Mouse (Mus musculus) liver, postnatal 0 days (tissue): ENCODE results near the gene Gdf2. TPM values are rescaled to one million over a fixed set of nuclear protein-coding genes. Genes with fewer than 3 reads are reported as not detected.
A peak's percentile ranks its signal among the peaks of the same experiment; 100 is the strongest.

Source experiments
- ATAC-seq: fragments of 200-750 bp; cut with Nextera tagmentation; 2 replicates; pipeline ENCODE4 v1.8.0; 2017; ENCODE audit warnings: mild to moderate bottlenecking, moderate library complexity
- DNase-seq: peaks from one replicate; pipeline ENCODE4 v3.0.0-alpha.2; 2016
- H3K27ac ChIP-seq: fragments of 300-500 bp; sonication (generic); 2 replicates; pipeline ENCODE4 v1.5.1; 2014; ENCODE audit warnings: antibody characterized with exemption, moderate library complexity, mild to moderate bottlenecking, low read depth
- H3K27me3 ChIP-seq: fragments of 300-500 bp; sonication (generic); 2 replicates; pipeline ENCODE4 v1.6.1; 2014; ENCODE audit warnings: low read length, control low read depth, mixed read lengths; ENCODE audit not compliant: insufficient read depth
- H3K36me3 ChIP-seq: fragments of 300-500 bp; sonication (generic); replicated peaks from 2 replicates; pipeline ENCODE4 v1.6.1; 2014; ENCODE audit warnings: mild to moderate bottlenecking, control low read depth, low read length, moderate library complexity, mixed read lengths; ENCODE audit not compliant: insufficient read depth
- H3K4me1 ChIP-seq: fragments of 300-500 bp; sonication (generic); 2 replicates; pipeline ENCODE4 v1.6.1; 2014; ENCODE audit warnings: antibody characterized with exemption, mild to moderate bottlenecking, control low read depth; ENCODE audit not compliant: insufficient read depth
- H3K4me2 ChIP-seq: fragments of 300-500 bp; sonication (generic); 2 replicates; pipeline ENCODE4 v1.6.1; 2014; ENCODE audit warnings: low read depth, mild to moderate bottlenecking, low read length, moderate library complexity, mixed read lengths
- H3K4me3 ChIP-seq: fragments of 300-500 bp; sonication (generic); 2 replicates; pipeline ENCODE4 v1.5.1; 2014; ENCODE audit warnings: low read depth, low read length
- H3K9ac ChIP-seq: fragments of 300-500 bp; sonication (generic); replicated peaks from 2 replicates; pipeline ENCODE4 v1.6.1; 2014; ENCODE audit warnings: mild to moderate bottlenecking, moderate library complexity
- H3K9me3 ChIP-seq: fragments of 300-500 bp; sonication (generic); 2 replicates; pipeline ENCODE4 v1.6.1; 2016; ENCODE audit warnings: mild to moderate bottlenecking, control low read depth, low read length, mixed read lengths
- CTCF ChIP-seq: sonication (generic); IDR thresholded peaks from 2 replicates; pipeline ENCODE4 v1.5.1; 2016; ENCODE audit warnings: antibody characterized with exemption, low read depth
- EP300 ChIP-seq: IDR thresholded peaks from 2 replicates; pipeline ENCODE4 v1.6.1; 2016; ENCODE audit warnings: antibody characterized with exemption, low read depth, mild to moderate bottlenecking
- WGBS: fragments of 180-500 bp; shearing (Covaris S2); extraction: QIAGEN DNeasy Blood & Tissue Kit; methylation state at CpG from one replicate; pipeline ENCODE4 v1.1.7; 2014; ENCODE audit not compliant: insufficient replicate concordance; 5-methylcytosine and 5-hydroxymethylcytosine counted together
- polyA plus RNA-seq: library from polyadenylated mRNA; unstranded; fragments of >200 nt; fragmentation: Nextera tagmentation; extraction: Ambion mirVana; gene quantifications from 2 replicates; pipeline ENCODE4 v1.2.1, GENCODE M21; 2015

Gdf2 gene
- polyA plus RNA-seq, 1 experiment from 2014 or later = 10.5 TPM

DNA sequence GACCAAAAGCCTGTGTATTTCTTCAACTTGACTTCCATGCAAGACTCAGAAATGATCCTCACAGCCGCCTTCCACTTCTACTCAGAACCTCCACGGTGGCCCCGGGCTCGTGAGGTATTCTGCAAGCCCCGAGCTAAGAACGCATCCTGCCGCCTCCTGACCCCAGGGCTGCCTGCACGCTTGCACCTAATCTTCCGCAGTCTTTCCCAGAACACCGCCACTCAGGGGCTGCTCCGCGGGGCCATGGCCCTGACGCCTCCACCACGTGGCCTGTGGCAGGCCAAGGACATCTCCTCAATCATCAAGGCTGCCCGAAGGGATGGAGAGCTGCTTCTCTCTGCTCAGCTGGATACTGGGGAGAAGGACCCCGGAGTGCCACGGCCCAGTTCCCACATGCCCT is 9.0 kb upstream of the Gdf2 start:
- no peak overlapping the region for H3K27ac ChIP-seq
- H3K36me3 ChIP-seq = no peaks in the 10 kb centered on the region
- no peaks in the 10 kb centered on the region for H3K4me1 ChIP-seq
- no peak overlapping the region for H3K4me2 ChIP-seq
- no peak for DNase-seq
- TF ChIP-seq CTCF (no peak), EP300 (no peak)
- no peaks in the 10 kb centered on the region for H3K9me3 ChIP-seq
- 38% methylated on average over 17 of the region's 17 CpGs for WGBS
- H3K4me3 ChIP-seq = no peak overlapping the region
- no peak for ATAC-seq
- H3K27me3 ChIP-seq = 0 out of 2 replicates have a peak, but pooled peaks cover 6% of the 10 kb centered on the region
- no peak overlapping the region for H3K9ac ChIP-seq

DNA sequence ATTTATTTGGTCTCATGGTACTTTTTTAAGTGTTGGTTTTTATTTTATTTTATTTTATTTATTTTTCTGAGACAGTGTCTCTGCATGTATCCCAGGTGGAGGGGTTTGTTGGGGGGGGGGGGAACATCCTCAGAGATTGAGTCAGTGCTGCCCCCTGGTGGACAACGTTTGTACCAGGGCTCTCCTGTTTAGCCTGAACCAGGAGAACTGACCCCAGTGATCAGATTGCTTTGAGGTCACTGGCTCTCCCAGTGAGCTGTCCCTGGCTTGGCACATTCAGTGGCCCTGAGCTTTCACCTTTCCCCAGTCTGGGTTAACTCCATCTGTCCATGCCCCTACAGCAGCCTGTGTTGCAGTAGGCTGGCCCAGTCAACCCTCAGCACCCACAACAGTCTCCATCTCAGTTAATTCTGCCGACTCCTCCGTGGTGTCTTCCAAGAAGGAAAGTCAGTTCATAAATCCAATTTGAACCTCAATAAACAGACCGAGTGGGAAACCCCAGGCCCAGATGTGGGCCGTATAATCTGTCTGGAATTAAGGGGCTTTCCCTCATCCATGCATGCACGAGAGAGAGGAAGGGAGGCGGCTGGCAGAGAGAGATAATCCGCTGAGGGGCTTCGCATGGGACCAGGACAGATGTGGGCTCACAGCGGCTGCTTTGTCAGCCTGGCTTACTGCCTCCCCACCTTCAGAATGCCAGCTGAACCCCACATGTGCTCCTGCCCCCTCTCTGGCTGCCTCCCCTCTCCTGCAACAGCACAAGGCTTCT is 7.7 kb upstream of the Gdf2 start:
- ATAC-seq = no peak
- Histone ChIP-seq H3K4me2 (no peak overlapping the region), H3K27me3 (0 out of 2 replicates have a peak, but pooled peaks cover 6% of the 10 kb centered on the region), H3K27ac (no peak overlapping the region), H3K4me1 (no peaks in the 10 kb centered on the region), H3K9ac (no peak overlapping the region), H3K36me3 (no peaks in the 10 kb centered on the region), H3K9me3 (no peaks in the 10 kb centered on the region), H3K4me3 (no peak overlapping the region)
- WGBS = 51% methylated on average over 10 of the region's 10 CpGs
- peak; percentile 67 for DNase-seq
- no peak for TF ChIP-seq EP300
- peak; percentile 62 for TF ChIP-seq CTCF

DNA sequence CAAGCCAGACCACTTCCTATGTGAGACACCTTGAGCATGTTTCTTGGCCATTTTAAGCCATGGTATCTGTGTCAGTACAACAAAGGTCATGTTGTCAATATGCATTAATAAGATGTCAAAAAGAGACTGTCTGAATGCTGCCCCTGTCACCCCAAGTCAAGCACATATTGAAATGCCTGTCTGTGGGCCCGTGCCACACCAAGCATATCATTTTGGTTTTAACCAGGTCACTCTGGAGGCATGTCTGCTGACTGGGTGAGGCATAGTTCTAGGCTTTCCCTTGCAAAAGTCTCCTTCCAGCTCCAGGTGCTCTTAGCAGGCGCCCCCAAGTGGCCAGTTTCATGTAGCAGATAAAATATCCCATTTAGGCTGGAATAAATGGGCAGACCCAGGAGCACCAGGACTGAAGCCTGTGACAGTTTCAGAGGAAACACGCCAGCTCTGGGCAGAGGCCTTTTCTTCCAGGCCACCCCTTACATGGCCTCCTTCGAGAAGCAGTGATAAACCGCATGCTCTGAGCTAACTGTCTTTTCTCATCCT is 7.0 kb upstream of the Gdf2 start:
- no peak overlapping the region for H3K27ac ChIP-seq
- no peak for ATAC-seq
- H3K4me1 ChIP-seq = no peaks in the 10 kb centered on the region
- H3K4me3 ChIP-seq = no peak overlapping the region
- 29% methylated on average over 5 of the region's 5 CpGs for WGBS
- no peaks in the 10 kb centered on the region for H3K9me3 ChIP-seq
- H3K4me2 ChIP-seq = no peak overlapping the region
- TF ChIP-seq EP300 (no peak), CTCF (peak; percentile 53)
- DNase-seq = peak; percentile 45
- 0 out of 2 replicates have a peak, but pooled peaks cover 6% of the 10 kb centered on the region for H3K27me3 ChIP-seq
- no peak overlapping the region for H3K9ac ChIP-seq
- no peaks in the 10 kb centered on the region for H3K36me3 ChIP-seq

DNA sequence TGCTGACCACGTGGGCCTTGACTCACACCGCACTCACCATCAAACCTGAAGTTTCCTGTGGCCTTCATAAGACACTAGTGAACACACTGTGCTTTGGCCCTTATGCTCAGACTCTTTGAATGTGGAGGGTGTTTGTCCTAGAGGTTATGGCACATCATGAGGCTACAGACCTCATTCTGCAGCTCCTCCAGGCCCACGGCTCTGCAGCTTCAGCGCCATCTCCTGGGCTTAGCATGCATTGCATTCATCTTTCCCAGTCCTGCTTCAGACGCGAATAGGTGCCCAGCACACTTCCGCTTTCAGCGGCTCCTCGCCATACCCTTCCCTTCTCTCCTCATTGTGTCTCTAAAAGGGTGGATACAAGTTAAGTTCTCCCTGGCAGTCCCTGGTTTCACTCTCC is 1.7 kb upstream of the Gdf2 start:
- no peaks in the 10 kb centered on the region for H3K36me3 ChIP-seq
- H3K9me3 ChIP-seq = no peaks in the 10 kb centered on the region
- no peaks in the 10 kb centered on the region for H3K4me1 ChIP-seq
- 25% methylated on average over 9 of the region's 9 CpGs for whole genome bisulfite sequencing
- no peak overlapping the region for H3K9ac ChIP-seq
- H3K4me3 ChIP-seq = no peak overlapping the region
- DNase-seq (peak; percentile 71), ATAC-seq (no peak)
- H3K27me3 ChIP-seq = no peaks in the 10 kb centered on the region
- 0 out of 2 replicates have a peak overlapping the region, but pooled peaks have one; percentile 34 for H3K27ac ChIP-seq
- TF ChIP-seq EP300 (no peak), CTCF (peak; percentile 76)
- peak overlapping the region; percentile 26; the same call in 1 of the 2 replicates for H3K4me2 ChIP-seq

DNA sequence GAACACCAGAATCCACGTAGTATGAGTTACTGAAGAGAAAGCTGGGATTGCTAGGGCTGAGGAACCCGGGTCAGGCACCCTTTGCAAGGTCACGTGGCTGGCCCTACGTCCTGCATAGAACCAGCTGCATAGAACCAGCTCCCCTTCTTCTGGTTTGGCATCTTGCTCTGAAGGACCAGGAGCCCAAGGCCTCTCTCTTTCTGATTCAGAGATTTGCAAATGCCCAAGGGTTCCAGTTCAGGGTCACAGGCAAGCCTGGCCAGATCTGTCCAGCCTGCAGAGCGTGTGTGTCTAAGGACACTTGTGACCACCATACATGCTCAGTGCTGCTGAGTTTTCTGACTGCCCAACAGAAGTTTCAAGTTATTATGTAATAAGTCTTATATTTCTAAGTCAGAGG is 1.4 kb downstream of the Gdf2 start:
- no peak overlapping the region for H3K27ac ChIP-seq
- no peak overlapping the region for H3K9ac ChIP-seq
- no peak overlapping the region for H3K4me2 ChIP-seq
- H3K9me3 ChIP-seq = no peaks in the 10 kb centered on the region
- no peak for ATAC-seq
- TF ChIP-seq EP300 (no peak), CTCF (no peak)
- no peaks in the 10 kb centered on the region for H3K4me1 ChIP-seq
- DNase-seq = no peak
- WGBS = 61% methylated on average over 5 of the region's 5 CpGs
- no peaks in the 10 kb centered on the region for H3K36me3 ChIP-seq
- peak overlapping the region; percentile 15; the same call in 1 of the 2 replicates for H3K4me3 ChIP-seq
- no peaks in the 10 kb centered on the region for H3K27me3 ChIP-seq

DNA sequence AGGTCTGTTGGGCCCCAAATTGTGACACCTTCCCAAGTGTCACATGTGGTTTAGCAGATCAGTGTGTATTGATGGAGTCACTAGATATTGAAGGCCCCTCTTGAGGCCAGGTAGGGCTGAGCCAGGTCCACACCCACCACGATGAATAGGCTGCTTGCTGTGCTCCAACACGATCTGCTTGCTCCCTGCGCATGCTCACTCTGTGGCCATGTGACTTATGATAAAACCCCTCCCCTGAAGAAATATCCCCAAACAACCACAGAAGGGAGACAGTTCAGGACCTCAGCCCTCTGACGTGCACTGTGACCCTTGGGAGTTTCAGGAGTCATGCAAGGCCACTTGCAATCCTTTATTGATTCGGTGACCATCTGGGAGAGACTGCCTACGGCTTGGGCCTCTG is 5.3 kb downstream of the Gdf2 start:
- Histone ChIP-seq H3K4me3 (no peak overlapping the region), H3K9ac (no peak overlapping the region), H3K27ac (no peak overlapping the region), H3K36me3 (no peaks in the 10 kb centered on the region), H3K27me3 (no peaks in the 10 kb centered on the region), H3K9me3 (no peaks in the 10 kb centered on the region), H3K4me2 (no peak overlapping the region), H3K4me1 (no peaks in the 10 kb centered on the region)
- ATAC-seq = no peak
- no peak for TF ChIP-seq EP300
- TF ChIP-seq CTCF = no peak
- 60% methylated on average over 6 of the region's 6 CpGs for WGBS
- no peak for DNase-seq
